Mouse (Mus musculus) embryonic fibroblast, embryonic 13.5 days (primary cell): Measurements from ENCODE around the gene Mrpl24.

ENCODE experiments used
- CTCF ChIP-seq: IDR thresholded peaks from 2 replicates; pipeline ENCODE4 v1.5.1; 2011; ENCODE audit warnings: mild to moderate bottlenecking, control low read depth, low read length, moderate library complexity, borderline replicate concordance; ENCODE audit not compliant: insufficient read depth
- POLR2A ChIP-seq: IDR thresholded peaks from 2 replicates; pipeline ENCODE4 v1.6.1; 2011; ENCODE audit warnings: low read depth, mild to moderate bottlenecking, control low read depth, low read length, moderate library complexity

DNA sequence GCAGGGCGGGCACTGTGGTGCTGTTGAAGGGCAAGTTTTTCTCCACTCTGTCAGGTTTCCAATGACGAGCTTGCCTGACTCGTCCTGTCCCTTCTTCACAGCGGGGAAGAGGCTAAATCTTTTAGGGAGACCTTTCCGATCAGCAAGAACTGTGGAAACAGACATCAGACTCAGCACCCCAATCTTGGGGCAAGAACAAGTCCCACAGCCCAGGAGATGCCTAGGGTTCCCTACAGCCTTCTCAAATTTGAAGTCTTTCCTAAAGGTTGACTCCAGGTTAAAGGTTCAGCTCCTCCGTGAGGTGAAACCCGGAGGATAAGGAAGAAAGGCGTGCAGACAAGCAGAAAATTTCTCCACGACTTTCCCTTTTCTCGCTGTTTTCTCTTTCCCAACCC is 40.9 kb downstream of the Mrpl24 start:
- no peak for TF ChIP-seq CTCF
- TF ChIP-seq POLR2A: no peak
